Mouse (Mus musculus) spleen, adult 2 months (tissue): ENCODE data around the gene Plcl1. TPM values are rescaled to one million over a fixed set of nuclear protein-coding genes. Genes with fewer than 3 reads are reported as not detected.

Experiments used
- DNase-seq, 2 experiments: peaks; one replicate each; pipeline versions ENCODE4 v3.0.0 to v3.0.0-alpha.2; 2012 to 2021; ENCODE audit warnings: low spot score in 2 of 2, low read depth in 1 of 2
- H3K27ac ChIP-seq: fragments of 200-500 bp; 2 replicates; pipeline ENCODE4 v1.5.1; 2012; ENCODE audit warnings: low read length, inconsistent platforms; ENCODE audit not compliant: insufficient read depth
- H3K27me3 ChIP-seq: fragments of 200-500 bp; 2 replicates; pipeline ENCODE4 v1.6.1; 2012; ENCODE audit warnings: mild to moderate bottlenecking, moderate library complexity, low read length, inconsistent platforms; ENCODE audit not compliant: control insufficient read depth, insufficient read depth
- H3K36me3 ChIP-seq: fragments of 200-500 bp; 2 replicates; pipeline ENCODE4 v1.6.1; 2012; ENCODE audit warnings: mild to moderate bottlenecking, low read length, inconsistent platforms; ENCODE audit not compliant: control insufficient read depth, insufficient read depth
- H3K4me1 ChIP-seq: fragments of 200-500 bp; 2 replicates; pipeline ENCODE4 v1.6.1; 2011; ENCODE audit warnings: inconsistent platforms; ENCODE audit not compliant: control insufficient read depth, insufficient read depth, insufficient read length
- H3K4me3 ChIP-seq: fragments of 200-500 bp; 2 replicates; pipeline ENCODE4 v1.5.1; 2011; ENCODE audit warnings: mild to moderate bottlenecking, inconsistent platforms; ENCODE audit not compliant: insufficient read depth, insufficient read length; ENCODE audit errors: extremely low read depth
- CTCF ChIP-seq: fragments of 200-500 bp; IDR thresholded peaks from 2 replicates; pipeline ENCODE4 v1.5.1; 2011; ENCODE audit warnings: mild to moderate bottlenecking, inconsistent platforms; ENCODE audit not compliant: insufficient read depth, insufficient read length, insufficient replicate concordance; ENCODE audit errors: extremely low read depth
- POLR2A ChIP-seq: fragments of 200-500 bp; IDR thresholded peaks from 2 replicates; pipeline ENCODE4 v1.6.1; 2011; ENCODE audit warnings: low read depth, low read length, inconsistent platforms
- WGBS: fragments of 180-500 bp; shearing (Covaris S2); methylation state at CpG from one replicate; pipeline ENCODE4 v1.1.7; 2018; 5-methylcytosine and 5-hydroxymethylcytosine counted together
- polyA plus RNA-seq: library from polyadenylated mRNA; depleted of rRNA; stranded (reverse); fragments of >200 nt; gene quantifications from 2 replicates; pipeline ENCODE4 v1.2.3, GENCODE M21; 2012

Gene Plcl1
- polyA plus RNA-seq, 1 experiment = 0.49 TPM

GRCm38 (mm10) chr1:55411079-55411478 is 5.4 kb downstream of the Plcl1 start:
- Histone ChIP-seq H3K4me1 (no peaks in the 10 kb centered on the region; the same call in 1 of the 2 replicates), H3K27ac (no peak overlapping the region), H3K27me3 (peaks cover 3% of the 10 kb centered on the region; the same call in 1 of the 2 replicates), H3K36me3 (no peaks in the 10 kb centered on the region), H3K4me3 (no peak overlapping the region)
- TF ChIP-seq CTCF (no peak), POLR2A (no peak)
- 85% methylated on average over 2 of the region's 2 CpGs for WGBS
- no peak for DNase-seq

DNA sequence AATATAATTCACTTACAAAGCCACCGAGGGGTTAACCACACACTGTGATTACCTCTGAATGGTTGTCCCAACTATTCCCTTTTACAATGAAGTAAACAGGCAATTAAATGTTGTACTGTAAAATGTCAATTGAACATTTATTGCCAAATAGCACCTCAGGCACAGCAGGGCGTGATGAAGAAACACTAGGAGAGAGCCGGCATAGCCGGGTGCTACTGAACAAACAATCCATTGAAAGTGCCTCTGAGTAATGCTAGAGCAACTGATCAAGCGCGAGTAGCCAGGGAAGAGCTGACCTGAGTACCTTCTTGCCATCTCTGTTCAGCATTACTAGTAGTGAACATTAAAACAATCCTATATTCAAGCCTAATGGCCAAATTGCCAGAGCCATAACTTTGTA is 6.8 kb downstream of the Plcl1 start:
- no peaks in the 10 kb centered on the region for H3K27me3 ChIP-seq
- no peak overlapping the region for H3K4me3 ChIP-seq
- no peak for DNase-seq
- H3K36me3 ChIP-seq = no peaks in the 10 kb centered on the region
- no peaks in the 10 kb centered on the region for H3K4me1 ChIP-seq
- H3K27ac ChIP-seq = no peak overlapping the region
- 89% methylated on average over 6 of the region's 6 CpGs for WGBS
- TF ChIP-seq CTCF = no peak
- no peak for TF ChIP-seq POLR2A

DNA sequence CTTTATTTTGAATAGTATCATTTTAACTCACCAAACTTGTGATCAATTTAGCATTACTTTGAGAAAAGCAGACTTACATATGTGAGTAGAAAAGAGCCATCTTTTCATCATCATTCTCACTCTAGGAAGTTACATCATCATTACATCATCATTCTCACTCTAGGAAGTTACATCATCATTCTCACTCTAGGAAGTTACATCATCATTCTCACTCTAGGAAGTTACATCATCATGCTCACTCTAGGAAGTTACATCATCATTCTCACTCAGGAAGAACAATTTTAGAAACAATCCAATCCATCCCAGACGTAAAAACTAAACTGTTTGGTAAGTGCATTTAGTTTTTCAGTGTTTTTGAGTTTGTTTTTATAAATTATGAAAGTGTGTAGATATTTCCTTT is 7.8 kb downstream of the Plcl1 start:
- no peak for TF ChIP-seq POLR2A
- TF ChIP-seq CTCF = no peak
- no peaks in the 10 kb centered on the region for H3K27me3 ChIP-seq
- H3K4me3 ChIP-seq = no peak overlapping the region
- H3K27ac ChIP-seq = no peak overlapping the region
- DNase-seq = no peak
- no peaks in the 10 kb centered on the region for H3K4me1 ChIP-seq
- WGBS = 73% methylated on average over 1 of the region's 1 CpGs
- no peaks in the 10 kb centered on the region for H3K36me3 ChIP-seq

GRCm38 (mm10) chr1:55418968-55419367 is 13.2 kb downstream of the Plcl1 start:
- no peak overlapping the region for H3K4me3 ChIP-seq
- H3K27ac ChIP-seq = no peak overlapping the region
- H3K27me3 ChIP-seq = no peaks in the 10 kb centered on the region
- WGBS = 31% methylated on average over 3 of the region's 3 CpGs
- TF ChIP-seq CTCF (no peak), POLR2A (no peak)
- DNase-seq = no peak
- H3K36me3 ChIP-seq = no peaks in the 10 kb centered on the region
- no peaks in the 10 kb centered on the region for H3K4me1 ChIP-seq

GRCm38 (mm10) chr1:55427607-55428006 is 21.9 kb downstream of the Plcl1 start:
- TF ChIP-seq POLR2A (no peak), CTCF (no peak)
- H3K27ac ChIP-seq = no peak overlapping the region
- no peaks in the 10 kb centered on the region for H3K4me1 ChIP-seq
- H3K4me3 ChIP-seq = no peak overlapping the region
- no peaks in the 10 kb centered on the region for H3K36me3 ChIP-seq
- H3K27me3 ChIP-seq = no peaks in the 10 kb centered on the region
- DNase-seq = no peak
- WGBS = 86% methylated on average over 2 of the region's 2 CpGs

DNA sequence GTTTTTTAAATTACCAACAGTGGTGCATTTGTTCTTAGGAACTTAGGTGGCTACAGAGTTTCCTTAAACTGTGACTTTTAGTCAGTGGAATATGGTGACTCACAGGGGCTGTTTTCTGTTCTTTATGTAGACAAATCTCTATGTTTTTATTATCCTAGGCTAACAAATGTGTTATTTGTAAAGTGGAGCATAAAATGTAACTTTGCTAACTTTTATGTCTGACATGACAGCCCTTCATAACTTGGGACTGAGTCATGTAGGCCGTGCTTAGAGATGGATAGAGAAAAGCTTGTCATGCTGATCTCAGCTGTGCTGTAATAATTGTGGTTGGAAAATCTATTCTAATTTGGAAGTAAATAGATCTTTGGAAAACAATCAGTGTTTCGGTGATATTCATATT is 23.3 kb downstream of the Plcl1 start:
- Histone ChIP-seq H3K4me1 (no peaks in the 10 kb centered on the region), H3K27me3 (no peaks in the 10 kb centered on the region), H3K4me3 (no peak overlapping the region), H3K36me3 (no peaks in the 10 kb centered on the region), H3K27ac (no peak overlapping the region)
- 91% methylated on average over 2 of the region's 2 CpGs for WGBS
- TF ChIP-seq CTCF = no peak
- TF ChIP-seq POLR2A = no peak
- no peak for DNase-seq

GRCm38 (mm10) chr1:55429708-55430107 is 24.0 kb downstream of the Plcl1 start:
- Histone ChIP-seq H3K4me3 (no peak overlapping the region), H3K4me1 (no peaks in the 10 kb centered on the region), H3K27me3 (no peaks in the 10 kb centered on the region), H3K36me3 (no peaks in the 10 kb centered on the region), H3K27ac (no peak overlapping the region)
- 97% methylated on average over 1 of the region's 1 CpGs for WGBS
- DNase-seq = no peak
- no peak for TF ChIP-seq POLR2A
- no peak for TF ChIP-seq CTCF

GRCm38 (mm10) chr1:55430587-55430986 is 24.9 kb downstream of the Plcl1 start:
- no peak overlapping the region for H3K27ac ChIP-seq
- no peak for DNase-seq
- H3K36me3 ChIP-seq = no peaks in the 10 kb centered on the region
- 84% methylated on average over 3 of the region's 3 CpGs for WGBS
- H3K4me1 ChIP-seq = no peaks in the 10 kb centered on the region
- H3K4me3 ChIP-seq = no peak overlapping the region
- TF ChIP-seq CTCF = no peak
- TF ChIP-seq POLR2A = no peak
- no peaks in the 10 kb centered on the region for H3K27me3 ChIP-seq
